Mouse (Mus musculus) hindbrain, embryonic 15.5 days (tissue): ENCODE measurements around the gene Glrp1. TPM values are rescaled to one million over a fixed set of nuclear protein-coding genes. Genes with fewer than 3 reads are reported as not detected.

ENCODE experiments used
- ATAC-seq: fragments of 200-750 bp; cut with Nextera tagmentation; 2 replicates; pipeline ENCODE4 v1.8.0; 2017; ENCODE audit warnings: low read depth, moderate number of reproducible peaks, moderate TSS enrichment; ENCODE audit not compliant: low FRiP score
- H3K27ac ChIP-seq: fragments of 300-500 bp; sonication (generic); replicated peaks from 2 replicates; pipeline ENCODE4 v1.5.1; 2015; ENCODE audit warnings: mild to moderate bottlenecking, inconsistent platforms
- H3K27me3 ChIP-seq: fragments of 300-500 bp; sonication (generic); 2 replicates; pipeline ENCODE4 v1.6.1; 2015; ENCODE audit warnings: control low read depth, inconsistent platforms
- H3K36me3 ChIP-seq: fragments of 300-500 bp; sonication (generic); 2 replicates; pipeline ENCODE4 v1.6.1; 2015; ENCODE audit warnings: control low read depth, inconsistent platforms
- H3K4me1 ChIP-seq: fragments of 300-500 bp; sonication (generic); replicated peaks from 2 replicates; pipeline ENCODE4 v1.6.1; 2015; ENCODE audit warnings: control low read depth, inconsistent platforms
- H3K4me2 ChIP-seq: fragments of 300-500 bp; sonication (generic); 2 replicates; pipeline ENCODE4 v1.6.1; 2015; ENCODE audit warnings: moderate library complexity, mild to moderate bottlenecking, inconsistent platforms
- H3K4me3 ChIP-seq: fragments of 300-500 bp; sonication (generic); 2 replicates; pipeline ENCODE4 v1.5.1; 2015; ENCODE audit warnings: mild to moderate bottlenecking, inconsistent platforms
- H3K9ac ChIP-seq: fragments of 300-500 bp; sonication (generic); 2 replicates; pipeline ENCODE4 v1.6.1; 2015; ENCODE audit warnings: inconsistent platforms
- H3K9me3 ChIP-seq: fragments of 300-500 bp; sonication (generic); 2 replicates; pipeline ENCODE4 v1.6.1; 2016; ENCODE audit warnings: control low read depth, inconsistent platforms
- WGBS: fragments of 180-500 bp; shearing (Covaris S2); methylation state at CpG from one replicate; pipeline ENCODE4 v1.1.7; 2015; 5-methylcytosine and 5-hydroxymethylcytosine counted together
- polyA plus RNA-seq: library from polyadenylated mRNA; unstranded; fragments of >200 nt; fragmentation: Nextera tagmentation; extraction: Ambion mirVana; gene quantifications from 2 replicates; pipeline ENCODE4 v1.2.1, GENCODE M21; 2015

Glrp1 gene
- not detected in 2 replicates for polyA plus RNA-seq

GRCm38 (mm10) chr1:88509789-88510188, at the start of gene Glrp1:
Gene Glrp1 (minus strand): TSS chr1:88510066.
- Histone ChIP-seq H3K9me3 (no peaks in the 10 kb centered on the region), H3K4me2 (no peak within 1 kb of the TSS), H3K4me3 (no peak within 1 kb of the TSS), H3K27ac (no peak within 1 kb of the TSS), H3K4me1 (peaks cover 8% of the 10 kb centered on the region), H3K9ac (no peak within 1 kb of the TSS), H3K36me3 (no peaks in the 10 kb centered on the region), H3K27me3 (no peaks in the 10 kb centered on the region)
- WGBS = 88% methylated on average over 8 of the region's 8 CpGs
- ATAC-seq = no peak

GRCm38 (mm10) chr1:88559258-88559657, 49.4 kb upstream of the Glrp1 start:
- H3K4me1 ChIP-seq = 0 out of 2 replicates have a peak, but pooled peaks cover 3% of the 10 kb centered on the region
- H3K9me3 ChIP-seq = no peaks in the 10 kb centered on the region
- H3K36me3 ChIP-seq = no peaks in the 10 kb centered on the region
- ATAC-seq = no peak
- H3K4me3 ChIP-seq = no peak overlapping the region
- H3K27ac ChIP-seq = no peak overlapping the region
- no peak overlapping the region for H3K4me2 ChIP-seq
- 19% methylated on average over 7 of the region's 7 CpGs for WGBS
- H3K27me3 ChIP-seq = no peaks in the 10 kb centered on the region
- no peak overlapping the region for H3K9ac ChIP-seq

GRCm38 (mm10) chr1:88558793-88559192, 48.9 kb upstream of the Glrp1 start:
- Histone ChIP-seq H3K9ac (no peak overlapping the region), H3K4me1 (0 out of 2 replicates have a peak, but pooled peaks cover 3% of the 10 kb centered on the region), H3K27ac (no peak overlapping the region), H3K4me2 (no peak overlapping the region), H3K27me3 (no peaks in the 10 kb centered on the region), H3K9me3 (no peaks in the 10 kb centered on the region), H3K36me3 (no peaks in the 10 kb centered on the region), H3K4me3 (no peak overlapping the region)
- no peak for ATAC-seq

GRCm38 (mm10) chr1:88556401-88556800, 46.5 kb upstream of the Glrp1 start:
- no peaks in the 10 kb centered on the region for H3K36me3 ChIP-seq
- ATAC-seq = no peak
- no peak overlapping the region for H3K4me2 ChIP-seq

GRCm38 (mm10) chr1:88553500-88554187, 43.8 kb upstream of the Glrp1 start:
- H3K36me3 ChIP-seq = no peaks in the 10 kb centered on the region
- H3K4me2 ChIP-seq = no peak overlapping the region
- 42% methylated on average over 7 of the region's 7 CpGs for WGBS
- H3K27ac ChIP-seq = no peak overlapping the region
- H3K4me3 ChIP-seq = no peak overlapping the region
- H3K4me1 ChIP-seq = no peaks in the 10 kb centered on the region
- H3K27me3 ChIP-seq = no peaks in the 10 kb centered on the region
- H3K9me3 ChIP-seq = no peaks in the 10 kb centered on the region
- ATAC-seq = no peak
- H3K9ac ChIP-seq = no peak overlapping the region

More at GRCm38 (mm10) chr1:88556401-88556800, 46.5 kb upstream of the Glrp1 start:
- Histone ChIP-seq H3K4me1 (0 out of 2 replicates have a peak, but pooled peaks cover 3% of the 10 kb centered on the region), H3K9ac (no peak overlapping the region), H3K4me3 (no peak overlapping the region), H3K27ac (no peak overlapping the region), H3K27me3 (no peaks in the 10 kb centered on the region), H3K9me3 (no peaks in the 10 kb centered on the region)
- whole genome bisulfite sequencing = 92% methylated on average over 11 of the region's 11 CpGs

GRCm38 (mm10) chr1:88549263-88549662, 39.4 kb upstream of the Glrp1 start:
- Histone ChIP-seq H3K4me1 (no peaks in the 10 kb centered on the region), H3K9me3 (no peaks in the 10 kb centered on the region), H3K27me3 (no peaks in the 10 kb centered on the region), H3K4me2 (no peak overlapping the region), H3K36me3 (no peaks in the 10 kb centered on the region), H3K27ac (no peak overlapping the region), H3K9ac (no peak overlapping the region), H3K4me3 (no peak overlapping the region)
- WGBS = 91% methylated on average over 1 of the region's 1 CpGs
- no peak for ATAC-seq

GRCm38 (mm10) chr1:88547172-88547571, 37.3 kb upstream of the Glrp1 start:
- Histone ChIP-seq H3K9ac (no peak overlapping the region), H3K9me3 (no peaks in the 10 kb centered on the region), H3K4me2 (no peak overlapping the region), H3K36me3 (no peaks in the 10 kb centered on the region), H3K27ac (no peak overlapping the region), H3K4me1 (no peaks in the 10 kb centered on the region), H3K27me3 (no peaks in the 10 kb centered on the region), H3K4me3 (no peak overlapping the region)
- 88% methylated on average over 7 of the region's 7 CpGs for WGBS
- no peak for ATAC-seq

GRCm38 (mm10) chr1:88543608-88544007, 33.7 kb upstream of the Glrp1 start:
- Histone ChIP-seq H3K9ac (no peak overlapping the region), H3K9me3 (no peaks in the 10 kb centered on the region), H3K36me3 (no peaks in the 10 kb centered on the region), H3K4me1 (peaks cover 4% of the 10 kb centered on the region; the same call in 1 of the 2 replicates), H3K4me3 (no peak overlapping the region), H3K27ac (no peak overlapping the region), H3K4me2 (no peak overlapping the region), H3K27me3 (no peaks in the 10 kb centered on the region)
- ATAC-seq = no peak
- WGBS = 77% methylated on average over 4 of the region's 4 CpGs

GRCm38 (mm10) chr1:88539823-88540222, 30.0 kb upstream of the Glrp1 start:
- Histone ChIP-seq H3K4me3 (no peak overlapping the region), H3K4me2 (no peak overlapping the region), H3K27me3 (no peaks in the 10 kb centered on the region), H3K27ac (peak overlapping the region; percentile 62), H3K36me3 (no peaks in the 10 kb centered on the region), H3K9ac (no peak overlapping the region), H3K9me3 (no peaks in the 10 kb centered on the region), H3K4me1 (peaks cover 4% of the 10 kb centered on the region; the same call in 1 of the 2 replicates)
- WGBS = 38% methylated on average over 3 of the region's 3 CpGs
- ATAC-seq = no peak

GRCm38 (mm10) chr1:88539256-88539655, 29.4 kb upstream of the Glrp1 start:
- no peaks in the 10 kb centered on the region for H3K36me3 ChIP-seq
- no peak overlapping the region for H3K4me2 ChIP-seq
- 72% methylated on average over 7 of the region's 7 CpGs for WGBS
- H3K27ac ChIP-seq = peak overlapping the region; percentile 62
- ATAC-seq = no peak
- peaks cover 4% of the 10 kb centered on the region; the same call in 1 of the 2 replicates for H3K4me1 ChIP-seq
- no peak overlapping the region for H3K9ac ChIP-seq
- H3K9me3 ChIP-seq = no peaks in the 10 kb centered on the region
- H3K4me3 ChIP-seq = no peak overlapping the region
- no peaks in the 10 kb centered on the region for H3K27me3 ChIP-seq

- Histone ChIP-seq H3K9me3 (no peaks in the 10 kb centered on the region), H3K4me1 (peaks cover 4% of the 10 kb centered on the region; the same call in 1 of the 2 replicates), H3K9ac (no peak overlapping the region), H3K4me3 (no peak overlapping the region), H3K27me3 (no peaks in the 10 kb centered on the region), H3K4me2 (no peak overlapping the region), H3K36me3 (no peaks in the 10 kb centered on the region), H3K27ac (no peak overlapping the region)
- WGBS = 81% methylated on average over 1 of the region's 1 CpGs
- ATAC-seq = no peak
These were observed 26.4 kb upstream of the Glrp1 start for GRCm38 (mm10) chr1:88536308-88536707.

- Histone ChIP-seq H3K27ac (no peak overlapping the region), H3K27me3 (no peaks in the 10 kb centered on the region), H3K4me2 (no peak overlapping the region), H3K9ac (no peak overlapping the region), H3K4me3 (no peak overlapping the region), H3K9me3 (no peaks in the 10 kb centered on the region), H3K36me3 (no peaks in the 10 kb centered on the region), H3K4me1 (no peaks in the 10 kb centered on the region)
- no peak for ATAC-seq
- WGBS = 73% methylated on average over 5 of the region's 5 CpGs
These were observed 24.2 kb upstream of the Glrp1 start for GRCm38 (mm10) chr1:88534091-88534490.

- Histone ChIP-seq H3K4me1 (no peaks in the 10 kb centered on the region), H3K27ac (no peak overlapping the region), H3K4me3 (no peak overlapping the region), H3K36me3 (no peaks in the 10 kb centered on the region), H3K9me3 (no peaks in the 10 kb centered on the region), H3K27me3 (no peaks in the 10 kb centered on the region), H3K4me2 (no peak overlapping the region), H3K9ac (no peak overlapping the region)
- 38% methylated on average over 6 of the region's 6 CpGs for WGBS
- no peak for ATAC-seq
These were observed 16.3 kb upstream of the Glrp1 start for GRCm38 (mm10) chr1:88526161-88526560.
